Mouse (Mus musculus) kidney, adult 8-10 months (tissue): ENCODE results near the gene Plekhb2.
A peak's percentile ranks its signal among the peaks of the same experiment; 100 is the strongest.

Experiments
- DNase-seq, 2 experiments: peaks; one replicate each; pipeline ENCODE4 v3.0.0; 2022

The Plekhb2 gene

GRCm38 (mm10) chr1:34837951-34838689 lies 11.7 kb upstream of the Plekhb2 start:
- no peak for DNase-seq

GRCm38 (mm10) chr1:34839241-34839640 lies 10.5 kb upstream of the Plekhb2 start:
- no peak for DNase-seq

- DNase-seq: no peak
Measured at GRCm38 (mm10) chr1:34841709-34842388, 7.9 kb upstream of the Plekhb2 start.

- DNase-seq: no peak
Measured at GRCm38 (mm10) chr1:34842389-34842861, 7.4 kb upstream of the Plekhb2 start.

GRCm38 (mm10) chr1:34842887-34843618 lies 6.7 kb upstream of the Plekhb2 start, which contains the start of gene Fam168b:
Gene Fam168b (minus strand): TSS chr1:34843065.
- peak; percentile 84 to 86 for DNase-seq

- no peak for DNase-seq
Measured at GRCm38 (mm10) chr1:34847070-34847469, 2.7 kb upstream of the Plekhb2 start.

- no peak for DNase-seq
Measured at GRCm38 (mm10) chr1:34850343-34851136, 764 bp downstream of the Plekhb2 start.

- DNase-seq: peak; percentile 64 to 69
Measured at GRCm38 (mm10) chr1:34851562-34851961, 1.8 kb downstream of the Plekhb2 start.

- DNase-seq: no peak
Measured at GRCm38 (mm10) chr1:34852116-34852878, 2.5 kb downstream of the Plekhb2 start.

- DNase-seq: peak in 1 of 2 experiments; percentile 40
Measured at GRCm38 (mm10) chr1:34853786-34854185, 4.0 kb downstream of the Plekhb2 start.

GRCm38 (mm10) chr1:34855056-34855739 lies 5.4 kb downstream of the Plekhb2 start:
- DNase-seq: peak; percentile 56 to 66

- DNase-seq: peak; percentile 76 to 79
Measured at GRCm38 (mm10) chr1:34858671-34859070, 8.9 kb downstream of the Plekhb2 start.

- no peak for DNase-seq
Measured at GRCm38 (mm10) chr1:34859761-34860160, 10.0 kb downstream of the Plekhb2 start.

GRCm38 (mm10) chr1:34860205-34860604 lies 10.4 kb downstream of the Plekhb2 start:
- no peak for DNase-seq

- peak; percentile 65 to 67 for DNase-seq
Measured at GRCm38 (mm10) chr1:34862877-34863276, 13.1 kb downstream of the Plekhb2 start.

- DNase-seq: no peak
Measured at GRCm38 (mm10) chr1:34863323-34863722, 13.5 kb downstream of the Plekhb2 start.

- no peak for DNase-seq
Measured at GRCm38 (mm10) chr1:34864243-34864642, 14.5 kb downstream of the Plekhb2 start.

- no peak for DNase-seq
Measured at GRCm38 (mm10) chr1:34865866-34866265, 16.1 kb downstream of the Plekhb2 start.

GRCm38 (mm10) chr1:34866815-34867573 lies 17.2 kb downstream of the Plekhb2 start:
- peak; percentile 86 to 97 for DNase-seq

GRCm38 (mm10) chr1:34867574-34867955 lies 17.8 kb downstream of the Plekhb2 start:
- no peak for DNase-seq
